Mouse (Mus musculus): Measurements from ENCODE around the gene Ier5. TPM values are rescaled to one million over a fixed set of nuclear protein-coding genes. Genes with fewer than 3 reads are reported as not detected.

Ier5 gene
- total RNA-seq (2021) (10 to 100 TPM; 12.5 to 16.8 TPM), polyA plus RNA-seq (2012; rRNA removed) (9.8 and 13.5 TPM in 2 replicates)
- long read RNA-seq, transcript Ier5-201 (1 exons, 3,276 nt), result major isoform, 35 of 35 reads
- long read RNA-seq, partial matches to known transcripts, result 0 of 35 reads
- long read RNA-seq, other reads (novel, unspliced or antisense), result 0 of 35 reads

DNA sequence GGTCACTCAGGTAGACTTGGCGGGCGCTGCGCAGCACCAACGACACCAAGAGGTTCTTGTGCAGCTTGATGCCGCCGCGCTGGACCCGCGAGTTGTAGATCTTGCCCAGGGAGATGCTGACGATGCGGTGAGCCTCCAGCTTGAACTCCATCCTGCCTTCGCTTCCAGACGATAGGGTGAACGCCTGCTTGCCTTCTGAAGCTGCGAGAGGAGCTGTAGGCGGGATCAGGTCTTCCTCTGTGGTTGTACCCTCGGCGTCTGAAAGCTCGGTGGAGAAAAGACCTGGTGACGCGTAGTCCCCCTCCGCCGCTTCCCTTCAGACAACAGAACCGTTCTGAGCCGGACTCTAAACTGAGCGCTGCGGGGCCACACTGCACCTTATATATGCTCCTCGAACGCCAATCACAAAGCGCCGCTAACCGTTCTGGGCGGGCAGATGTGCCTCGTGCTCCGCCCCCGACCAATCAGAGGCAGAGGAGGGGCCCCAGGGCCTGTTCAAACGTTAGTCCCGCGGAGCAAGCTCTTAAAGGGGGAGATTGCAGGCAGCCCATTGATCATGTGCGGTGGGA, at the start of gene Ier5:
Gene Ier5 (minus strand): TSS at position 357 of the 569 bp plus-strand sequence.
- no peaks in the 10 kb centered on the region for H3K27me3 ChIP-seq (ENCODE audit: control insufficient read depth, insufficient read depth, low read length)
- peak within 1 kb of the TSS; percentile 95 for H3K27ac ChIP-seq
- peaks cover 5% of the 10 kb centered on the region; the same call in 1 of the 2 replicates for H3K79me2 ChIP-seq (replicated peaks; ENCODE audit: control insufficient read depth, insufficient read depth, low read length)
- DNase-seq, result peak; percentile 96 to 97
- intact Hi-C loops (cut with DNase I), result loop anchor here (2.0 to 5.0 kb wide), 3 partner anchors 41 to 118 kb away; no protein-coding TSS in a partner anchor
- TF ChIP-seq CTCF (IDR thresholded peaks at IDR 0.05) (peak; percentile 18; the same call in 1 of the 2 replicates), POLR2A (IDR thresholded peaks at IDR 0.05; ENCODE audit: insufficient read depth, low read depth, low read length) (peak; percentile 100), EP300 (IDR thresholded peaks at IDR 0.05; ENCODE audit: insufficient read depth, low read depth, low read length) (peak; percentile 96)
- peak within 1 kb of the TSS; percentile 93 for H3K9ac ChIP-seq (ENCODE audit: low read depth, low read length)
- H3K36me3 ChIP-seq (ENCODE audit: control insufficient read depth, insufficient read depth, low read length), result peaks cover 14% of the 10 kb centered on the region
- H3K4me3 ChIP-seq, result peak within 1 kb of the TSS; percentile 68
- under 1% methylated on average over 40 of the region's 40 CpGs for WGBS
- peaks cover 1% of the 10 kb centered on the region for H3K4me1 ChIP-seq (ENCODE audit: control insufficient read depth, insufficient read depth, low read length)

- Histone ChIP-seq H3K4me3 (peak overlapping the region; percentile 49), H3K79me2 (replicated peaks; ENCODE audit: control insufficient read depth, insufficient read depth, low read length) (no peaks in the 10 kb centered on the region; the same call in 1 of the 2 replicates), H3K9ac (ENCODE audit: low read depth, low read length) (no peak overlapping the region), H3K27me3 (ENCODE audit: control insufficient read depth, insufficient read depth, low read length) (no peaks in the 10 kb centered on the region), H3K36me3 (ENCODE audit: control insufficient read depth, insufficient read depth, low read length) (no peaks in the 10 kb centered on the region), H3K27ac (peak overlapping the region; percentile 79; the same call in 1 of the 2 replicates), H3K4me1 (ENCODE audit: control insufficient read depth, insufficient read depth, low read length) (peaks cover 2% of the 10 kb centered on the region; the same call in 1 of the 2 replicates)
- WGBS, result 75% methylated on average over 2 of the region's 2 CpGs
- TF ChIP-seq POLR2A (IDR thresholded peaks at IDR 0.05; ENCODE audit: insufficient read depth, low read depth, low read length), result no peak
- intact Hi-C loops (cut with DNase I), result no loop called here
- no peak for DNase-seq
Observed at GRCm38 (mm10) chr1:155147228-155147627, 47.8 kb upstream of the Ier5 start.

- peak within 1 kb of the TSS; percentile 79 for H3K27ac ChIP-seq
- peak within 1 kb of the TSS; percentile 49 for H3K4me3 ChIP-seq
- intact Hi-C loops (cut with DNase I), result no loop called here
- peaks cover 2% of the 10 kb centered on the region; the same call in 1 of the 2 replicates for H3K4me1 ChIP-seq (ENCODE audit: control insufficient read depth, insufficient read depth, low read length)
- no peaks in the 10 kb centered on the region for H3K27me3 ChIP-seq (ENCODE audit: control insufficient read depth, insufficient read depth, low read length)
- 13% methylated on average over 8 of the region's 8 CpGs for WGBS
- H3K79me2 ChIP-seq (replicated peaks; ENCODE audit: control insufficient read depth, insufficient read depth, low read length), result no peaks in the 10 kb centered on the region; the same call in 1 of the 2 replicates
- DNase-seq, result peak in 1 of 2 experiments; percentile 57
- no peak for TF ChIP-seq CTCF (IDR thresholded peaks at IDR 0.05)
- peak; percentile 45; the same call in 1 of the 2 replicates for TF ChIP-seq POLR2A (IDR thresholded peaks at IDR 0.05; ENCODE audit: insufficient read depth, low read depth, low read length)
- no peak for TF ChIP-seq EP300 (IDR thresholded peaks at IDR 0.05; ENCODE audit: insufficient read depth, low read depth, low read length)
- no peaks in the 10 kb centered on the region for H3K36me3 ChIP-seq (ENCODE audit: control insufficient read depth, insufficient read depth, low read length)
- H3K9ac ChIP-seq (ENCODE audit: low read depth, low read length), result peak within 1 kb of the TSS; percentile 89
Observed at GRCm38 (mm10) chr1:155146572-155146980, 47.1 kb upstream of the Ier5 start, which contains the start of gene Mr1. Gene Mr1 (minus strand): TSS chr1:155146814.

GRCm38 (mm10) chr1:155145620-155146019, 46.2 kb upstream of the Ier5 start:
- no peaks in the 10 kb centered on the region for H3K36me3 ChIP-seq (ENCODE audit: control insufficient read depth, insufficient read depth, low read length)
- H3K27ac ChIP-seq, result peak overlapping the region; percentile 79
- peak overlapping the region; percentile 12 for H3K9ac ChIP-seq (ENCODE audit: low read depth, low read length)
- H3K79me2 ChIP-seq (replicated peaks; ENCODE audit: control insufficient read depth, insufficient read depth, low read length), result no peaks in the 10 kb centered on the region; the same call in 1 of the 2 replicates
- WGBS, result 29% methylated on average over 6 of the region's 6 CpGs
- no peak for TF ChIP-seq CTCF (IDR thresholded peaks at IDR 0.05)
- TF ChIP-seq POLR2A (IDR thresholded peaks at IDR 0.05; ENCODE audit: insufficient read depth, low read depth, low read length), result no peak
- TF ChIP-seq EP300 (IDR thresholded peaks at IDR 0.05; ENCODE audit: insufficient read depth, low read depth, low read length), result no peak
- peak overlapping the region; percentile 49 for H3K4me3 ChIP-seq
- H3K27me3 ChIP-seq (ENCODE audit: control insufficient read depth, insufficient read depth, low read length), result no peaks in the 10 kb centered on the region
- intact Hi-C loops (cut with DNase I), result no loop called here
- peaks cover 2% of the 10 kb centered on the region; the same call in 1 of the 2 replicates for H3K4me1 ChIP-seq (ENCODE audit: control insufficient read depth, insufficient read depth, low read length)
- peak in 1 of 2 experiments; percentile 40 for DNase-seq

GRCm38 (mm10) chr1:155140076-155140475, 40.6 kb upstream of the Ier5 start:
- TF ChIP-seq EP300 (IDR thresholded peaks at IDR 0.05; ENCODE audit: insufficient read depth, low read depth, low read length) (no peak), POLR2A (IDR thresholded peaks at IDR 0.05; ENCODE audit: insufficient read depth, low read depth, low read length) (no peak), CTCF (IDR thresholded peaks at IDR 0.05) (peak; percentile 85)
- peaks cover 16% of the 10 kb centered on the region for H3K36me3 ChIP-seq (ENCODE audit: control insufficient read depth, insufficient read depth, low read length)
- H3K79me2 ChIP-seq (replicated peaks; ENCODE audit: control insufficient read depth, insufficient read depth, low read length), result no peaks in the 10 kb centered on the region; the same call in 1 of the 2 replicates
- peak; percentile 51 to 63 for DNase-seq
- intact Hi-C loops (cut with DNase I), result loop anchor here (1.0 to 2.0 kb wide), 5 partner anchors 19 to 115 kb away; partner anchors contain the start of genes Ier5 and Stx6
- H3K27me3 ChIP-seq (ENCODE audit: control insufficient read depth, insufficient read depth, low read length), result no peaks in the 10 kb centered on the region
- 48% methylated on average over 2 of the region's 2 CpGs for WGBS
- no peak overlapping the region for H3K9ac ChIP-seq (ENCODE audit: low read depth, low read length)
- peaks cover 7% of the 10 kb centered on the region for H3K4me1 ChIP-seq (ENCODE audit: control insufficient read depth, insufficient read depth, low read length)
- H3K27ac ChIP-seq, result no peak overlapping the region
- no peak overlapping the region for H3K4me3 ChIP-seq

DNA sequence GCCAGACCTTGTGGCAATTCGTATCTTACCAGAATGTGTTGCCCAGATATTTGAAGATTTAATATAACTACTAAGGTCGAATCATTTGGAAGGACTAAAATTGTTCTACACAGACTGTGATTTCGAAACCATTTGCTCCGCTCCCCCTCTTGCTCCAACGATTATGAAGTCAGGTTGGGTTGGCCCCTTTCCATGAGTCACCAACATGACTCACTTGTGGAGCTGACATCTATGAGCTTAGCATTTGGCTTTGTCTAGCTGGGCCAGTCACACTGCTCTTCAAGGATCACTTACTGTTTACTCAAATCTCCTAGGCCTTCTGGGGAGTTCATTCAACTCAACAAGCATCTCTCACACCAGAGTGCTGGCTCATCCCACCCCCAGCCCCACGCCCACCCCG, 39.4 kb upstream of the Ier5 start:
- Histone ChIP-seq H3K4me3 (no peak overlapping the region), H3K9ac (ENCODE audit: low read depth, low read length) (no peak overlapping the region), H3K27ac (no peak overlapping the region; the same call in 1 of the 2 replicates), H3K27me3 (ENCODE audit: control insufficient read depth, insufficient read depth, low read length) (no peaks in the 10 kb centered on the region), H3K4me1 (ENCODE audit: control insufficient read depth, insufficient read depth, low read length) (peaks cover 7% of the 10 kb centered on the region), H3K36me3 (ENCODE audit: control insufficient read depth, insufficient read depth, low read length) (peaks cover 16% of the 10 kb centered on the region), H3K79me2 (replicated peaks; ENCODE audit: control insufficient read depth, insufficient read depth, low read length) (no peaks in the 10 kb centered on the region)
- DNase-seq, result peak; percentile 51 to 75
- 66% methylated on average over 7 of the region's 7 CpGs for WGBS
- intact Hi-C loops (cut with DNase I), result no loop called here
- TF ChIP-seq POLR2A (IDR thresholded peaks at IDR 0.05; ENCODE audit: insufficient read depth, low read depth, low read length), result no peak
- 0 out of 2 replicates have a peak, but pooled peaks have one; percentile 28 for TF ChIP-seq EP300 (IDR thresholded peaks at IDR 0.05; ENCODE audit: insufficient read depth, low read depth, low read length)
